Mouse (Mus musculus) G1E (cell line): ENCODE results near the gene Wscd1. TPM values are rescaled to one million over a fixed set of nuclear protein-coding genes. Genes with fewer than 3 reads are reported as not detected.

Experiments used
- ATAC-seq: 2 replicates; pipeline ENCODE4 v1.8.0; 2016; ENCODE audit warnings: mild to moderate bottlenecking; ENCODE audit not compliant: insufficient number of reproducible peaks, poor library complexity, low FRiP score, severe bottlenecking; ENCODE audit errors: extremely low read depth
- DNase-seq: peaks from one replicate; pipeline ENCODE4 v3.0.0; 2012; ENCODE audit warnings: low spot score
- H3K27me3 ChIP-seq: 2 replicates; pipeline ENCODE4 v1.6.1; 2012; ENCODE audit warnings: mild to moderate bottlenecking, low read length, inconsistent platforms; ENCODE audit not compliant: insufficient read depth
- H3K36me3 ChIP-seq: replicated peaks from 2 replicates; pipeline ENCODE3; 2012; ENCODE audit warnings: mild to moderate bottlenecking, inconsistent platforms
- H3K4me1 ChIP-seq: 2 replicates; pipeline ENCODE4 v1.6.1; 2012; ENCODE audit warnings: low read depth, low read length, inconsistent platforms, mixed read lengths; ENCODE audit not compliant: insufficient read depth
- H3K4me3 ChIP-seq: 2 replicates; pipeline ENCODE4 v1.5.1; 2012; ENCODE audit warnings: low read depth, mild to moderate bottlenecking, inconsistent platforms, low read length, moderate library complexity, mixed read lengths
- H3K9me3 ChIP-seq: replicated peaks from 2 replicates; pipeline ENCODE4 v1.6.1; 2012; ENCODE audit warnings: inconsistent platforms
- CTCF ChIP-seq: IDR thresholded peaks from 2 replicates; pipeline ENCODE4 v1.5.1; 2012; ENCODE audit warnings: low read depth, low read length, inconsistent platforms, mixed read lengths
- GATA1 ChIP-seq: IDR thresholded peaks from 2 replicates; pipeline ENCODE4 v1.6.1; 2012; ENCODE audit warnings: borderline replicate concordance, low read length, inconsistent platforms, mixed read lengths
- GATA2 ChIP-seq: IDR thresholded peaks from 2 replicates; pipeline ENCODE4 v1.6.1; 2012; ENCODE audit warnings: low read depth, low read length, inconsistent platforms, borderline replicate concordance
- POLR2AphosphoS5 ChIP-seq: IDR thresholded peaks from 2 replicates; pipeline ENCODE4 v1.6.1; 2012; ENCODE audit warnings: low read depth, low read length, inconsistent platforms; ENCODE audit not compliant: insufficient replicate concordance
- TAL1 ChIP-seq: conservative IDR thresholded peaks from 2 replicates; pipeline ENCODE4 v1.6.1; 2012; ENCODE audit warnings: low read depth, low read length, inconsistent platforms, mixed read lengths
- polyA plus RNA-seq: library from polyadenylated mRNA; stranded (reverse); fragments of >175 nt; gene quantifications from 2 replicates; pipeline ENCODE4 v1.2.3, GENCODE M21; 2012
- total RNA-seq, 2 experiments: library from RNA; stranded (forward) in 1 of 2; stranded (reverse) in 1 of 2; fragments of 200-1000 nt in 1 of 2; fragments of >200 nt in 1 of 2; fragmentation: Nextera tagmentation in 1 of 2; gene quantifications; 2 replicates each; pipeline ENCODE4 v1.2.3; 2014 to 2017

The Wscd1 gene
- total and polyA plus RNA-seq, 3 experiments, result 0.33 TPM; not detected in 2

DNA sequence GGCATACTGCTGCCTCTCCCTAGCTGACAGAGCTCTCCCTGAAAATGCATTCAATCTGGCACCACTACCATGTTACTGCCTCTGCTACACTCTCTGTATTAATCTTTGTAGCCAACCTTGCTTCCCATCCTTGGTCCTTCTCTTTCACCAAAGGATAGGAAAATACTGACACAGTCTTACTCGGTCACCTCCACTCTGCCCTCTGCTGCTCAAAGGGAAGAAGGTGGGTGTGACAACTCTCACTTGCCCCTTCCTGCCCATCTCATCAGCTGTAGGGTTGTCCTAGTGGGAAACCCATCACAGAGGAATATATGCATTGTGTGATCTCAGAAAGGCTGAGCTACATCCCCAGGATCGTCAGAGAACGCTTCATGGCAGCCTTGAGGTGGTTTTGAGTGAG lies 40.5 kb downstream of the Wscd1 start:
- no peak for ATAC-seq
- Histone ChIP-seq H3K27me3 (no peaks in the 10 kb centered on the region), H3K36me3 (no peaks in the 10 kb centered on the region), H3K4me3 (no peak overlapping the region), H3K4me1 (no peaks in the 10 kb centered on the region), H3K9me3 (peaks cover 71% of the 10 kb centered on the region)
- DNase-seq, result no peak
- TF ChIP-seq CTCF (no peak), TAL1 (no peak), POLR2AphosphoS5 (no peak), GATA2 (no peak), GATA1 (no peak)

DNA sequence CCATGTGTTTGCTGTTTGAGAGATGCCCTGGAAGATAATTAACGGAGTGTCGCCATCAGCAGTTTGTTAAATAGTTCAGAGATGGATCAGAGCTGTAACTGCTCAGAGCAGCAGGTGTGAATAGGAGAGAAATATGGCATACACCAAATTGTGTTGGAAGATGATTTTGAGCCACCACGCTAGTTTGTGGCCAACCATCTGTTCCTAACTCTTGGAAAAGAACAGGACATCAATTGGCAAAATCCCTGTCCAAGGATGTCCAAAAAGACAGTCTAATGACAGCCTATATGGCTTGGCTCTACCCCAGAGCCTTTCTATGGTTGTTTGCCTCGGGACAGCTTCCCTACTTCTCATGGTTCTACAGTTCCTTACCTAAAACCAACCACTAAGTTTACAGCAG lies 49.5 kb downstream of the Wscd1 start:
- no peaks in the 10 kb centered on the region for H3K27me3 ChIP-seq
- DNase-seq, result no peak
- no peaks in the 10 kb centered on the region for H3K4me1 ChIP-seq
- H3K9me3 ChIP-seq, result peaks cover 43% of the 10 kb centered on the region
- TF ChIP-seq GATA2 (no peak), TAL1 (no peak), POLR2AphosphoS5 (no peak), GATA1 (no peak), CTCF (no peak)
- no peak overlapping the region for H3K4me3 ChIP-seq
- no peak for ATAC-seq
- H3K36me3 ChIP-seq, result no peaks in the 10 kb centered on the region

DNA sequence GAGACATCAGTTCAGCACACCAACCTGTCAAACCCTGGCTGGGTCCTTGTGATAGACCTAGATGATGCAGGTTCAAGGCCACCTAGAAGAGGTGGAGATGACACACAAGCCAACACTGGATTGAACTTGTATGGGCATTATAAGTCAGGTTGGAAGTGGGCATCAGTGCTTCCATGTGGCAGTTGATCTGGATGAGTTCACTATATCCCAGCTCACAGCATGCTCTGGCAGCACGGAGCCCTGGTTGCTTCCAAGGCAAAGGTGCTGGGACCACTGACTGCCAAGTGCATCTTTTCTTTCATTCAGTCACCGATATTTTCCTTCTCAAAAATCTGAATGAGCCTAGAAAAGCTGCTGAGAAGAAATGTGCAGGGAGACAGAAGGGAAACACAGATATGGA lies 58.8 kb downstream of the Wscd1 start:
- no peak for ATAC-seq
- Histone ChIP-seq H3K27me3 (no peaks in the 10 kb centered on the region), H3K4me1 (no peaks in the 10 kb centered on the region), H3K36me3 (no peaks in the 10 kb centered on the region), H3K9me3 (peaks cover 59% of the 10 kb centered on the region), H3K4me3 (no peak overlapping the region)
- no peak for TF ChIP-seq GATA2
- no peak for TF ChIP-seq CTCF
- TF ChIP-seq POLR2AphosphoS5, result no peak
- no peak for TF ChIP-seq GATA1
- no peak for TF ChIP-seq TAL1
- no peak for DNase-seq

- Histone ChIP-seq H3K4me1 (no peaks in the 10 kb centered on the region), H3K27me3 (no peaks in the 10 kb centered on the region), H3K9me3 (peaks cover 68% of the 10 kb centered on the region), H3K36me3 (no peaks in the 10 kb centered on the region), H3K4me3 (no peak overlapping the region)
- DNase-seq (no peak), ATAC-seq (no peak)
- no peak for TF ChIP-seq CTCF
- TF ChIP-seq GATA2, result no peak
- TF ChIP-seq TAL1, result no peak
- no peak for TF ChIP-seq GATA1
- TF ChIP-seq POLR2AphosphoS5, result no peak
Measured at GRCm38 (mm10) chr11:71811828-71812227, 62.1 kb downstream of the Wscd1 start.

GRCm38 (mm10) chr11:71812921-71813320 lies 63.2 kb downstream of the Wscd1 start:
- DNase-seq, result no peak
- H3K4me1 ChIP-seq, result no peaks in the 10 kb centered on the region
- no peak overlapping the region for H3K4me3 ChIP-seq
- no peaks in the 10 kb centered on the region for H3K27me3 ChIP-seq
- peaks cover 72% of the 10 kb centered on the region for H3K9me3 ChIP-seq
- TF ChIP-seq POLR2AphosphoS5, result no peak
- no peak for TF ChIP-seq GATA2
- TF ChIP-seq CTCF, result no peak
- no peaks in the 10 kb centered on the region for H3K36me3 ChIP-seq
- ATAC-seq, result no peak

DNA sequence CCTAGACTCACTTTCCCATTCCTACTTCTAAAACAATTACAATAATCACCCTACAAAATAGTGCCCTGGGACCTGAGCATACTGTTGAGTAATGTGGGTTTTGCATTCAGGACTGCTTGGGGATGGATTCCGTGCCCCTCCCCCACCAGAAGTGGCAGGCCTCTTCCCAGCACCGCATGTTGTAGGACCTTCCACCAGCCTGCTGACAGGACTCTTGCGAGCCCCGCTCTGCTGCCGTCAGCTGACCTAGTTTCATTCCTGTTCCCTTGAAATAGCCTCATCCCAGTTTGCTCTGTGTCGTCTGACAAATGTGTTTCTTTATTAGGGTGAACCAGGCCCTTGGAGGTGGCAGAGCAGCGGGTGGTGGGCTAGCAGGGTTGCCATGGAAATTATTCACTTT lies 64.8 kb downstream of the Wscd1 start:
- Histone ChIP-seq H3K4me1 (no peaks in the 10 kb centered on the region), H3K27me3 (no peaks in the 10 kb centered on the region), H3K4me3 (no peak overlapping the region), H3K36me3 (no peaks in the 10 kb centered on the region), H3K9me3 (peaks cover 77% of the 10 kb centered on the region)
- no peak for TF ChIP-seq TAL1
- no peak for TF ChIP-seq POLR2AphosphoS5
- TF ChIP-seq CTCF, result no peak
- TF ChIP-seq GATA2, result no peak
- TF ChIP-seq GATA1, result no peak
- no peak for ATAC-seq
- no peak for DNase-seq

- Histone ChIP-seq H3K4me1 (no peaks in the 10 kb centered on the region), H3K4me3 (no peak overlapping the region), H3K36me3 (no peaks in the 10 kb centered on the region), H3K9me3 (peaks cover 79% of the 10 kb centered on the region), H3K27me3 (no peaks in the 10 kb centered on the region)
- DNase-seq, result no peak
- TF ChIP-seq GATA2 (no peak), TAL1 (no peak), POLR2AphosphoS5 (no peak), CTCF (no peak), GATA1 (no peak)
- no peak for ATAC-seq
Measured at GRCm38 (mm10) chr11:71815326-71815725, 65.6 kb downstream of the Wscd1 start.
